Mouse (Mus musculus) CD4-positive, CD25-positive, alpha-beta regulatory T cell, adult 9 weeks (primary cell): ENCODE results near the gene Adam22. TPM values are rescaled to one million over a fixed set of nuclear protein-coding genes. Genes with fewer than 3 reads are reported as not detected.

Source experiments
- polyA plus RNA-seq: library from polyadenylated mRNA; unstranded; fragments of 100-300 nt; shearing (Covaris generic); gene quantifications from one replicate; pipeline ENCODE4 v1.2.1, GENCODE M21; 2017

Adam22 gene
- 0.62 TPM for polyA plus RNA-seq

GRCm38 (mm10) chr5:8367614-8368327, at the start of gene Adam22:
TSS of gene Adam22 (minus strand) at chr5:8368160.

DNA sequence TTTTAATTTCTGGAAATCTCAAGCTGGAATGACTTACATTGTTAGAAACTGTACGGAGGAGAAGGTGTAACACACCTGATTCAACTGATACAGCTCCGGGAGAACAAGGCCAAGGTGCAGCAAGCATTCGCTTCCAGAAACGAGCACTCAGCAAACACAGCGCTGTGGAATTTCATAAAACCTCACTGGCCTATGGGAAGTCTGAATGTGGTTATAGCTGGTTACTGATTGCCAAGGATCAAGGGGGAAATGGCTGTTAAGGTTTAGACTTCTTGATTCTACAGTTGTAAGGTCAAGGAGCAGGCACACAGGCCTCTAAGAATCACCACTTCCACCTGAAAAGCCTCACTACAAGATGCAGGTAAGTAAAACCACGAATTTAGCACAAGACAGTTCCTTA, 322.1 kb downstream of the Adam22 start, which contains the start of gene Sri:
TSS of gene Sri (plus strand) at position 224 of the 400 bp plus-strand sequence.

Other genes with a start within 250 kb of the Adam22 start
- 9.2 TPM for gene Dbf4, start 54.6 kb upstream of the Adam22 start, polyA plus RNA-seq
- 30.6 TPM for gene Slc25a40, start 54.7 kb upstream of the Adam22 start, polyA plus RNA-seq